Mouse (Mus musculus): ENCODE results near the gene Masp1. TPM values are rescaled to one million over a fixed set of nuclear protein-coding genes. Genes with fewer than 3 reads are reported as not detected.

Gene Masp1
- not detected in 4 replicates for total RNA-seq (2023)

DNA sequence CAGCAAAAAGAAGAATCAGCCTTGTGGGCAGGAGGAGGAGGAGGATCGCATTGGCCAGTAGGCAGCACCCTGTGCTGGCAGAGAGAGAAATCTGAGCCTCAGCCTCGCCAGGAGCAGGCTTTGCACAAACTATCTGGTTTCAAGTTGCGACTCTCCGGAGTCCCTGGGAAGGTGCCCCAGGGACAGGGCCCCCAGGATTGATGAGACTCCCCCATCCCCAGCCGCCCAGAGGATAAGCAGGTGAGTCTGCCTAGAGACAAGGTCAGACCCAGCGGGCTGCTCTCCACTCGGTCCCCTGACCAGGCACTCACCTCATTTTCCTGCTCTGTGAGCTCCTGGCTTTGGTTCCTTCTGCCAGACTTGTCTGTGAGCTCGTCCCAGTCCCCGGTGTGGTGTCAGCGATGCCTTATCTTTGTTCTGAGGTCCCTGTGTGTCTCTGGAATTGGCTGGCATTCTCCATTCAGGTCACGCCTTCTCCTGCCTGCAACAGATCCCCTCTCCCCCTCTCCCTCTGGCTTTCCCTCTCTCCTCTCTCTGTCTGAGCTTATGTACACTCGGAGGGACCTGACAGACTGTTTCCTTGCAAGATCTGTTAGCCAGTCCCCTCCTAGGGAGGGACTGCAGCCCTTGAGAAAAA is at the start of gene Masp1, which contains the start of gene Rtp4:
Masp1 (minus strand) TSS at position 581 of the 637 bp plus-strand sequence.
Rtp4 (plus strand) TSS at position 57 of the 637 bp plus-strand sequence.

GRCm38 (mm10) chr16:23428647-23429319 is 91.8 kb downstream of the Masp1 start, which contains the start of gene Rtp1:
Gene Rtp1 (plus strand): TSS chr16:23429133.

Other genes starting within 250 kb of the Masp1 start
- not detected in 4 replicates for gene Rtp1, start 91.7 kb downstream of the Masp1 start, total RNA-seq (2023)
- 12.0 to 17.4 TPM (median 15.9 TPM) in 4 replicates for gene Rtp4, start 524 bp downstream of the Masp1 start, total RNA-seq (2023)